ENCODE assay signal across 15 mouse cellular contexts in the genomic region with DNA sequence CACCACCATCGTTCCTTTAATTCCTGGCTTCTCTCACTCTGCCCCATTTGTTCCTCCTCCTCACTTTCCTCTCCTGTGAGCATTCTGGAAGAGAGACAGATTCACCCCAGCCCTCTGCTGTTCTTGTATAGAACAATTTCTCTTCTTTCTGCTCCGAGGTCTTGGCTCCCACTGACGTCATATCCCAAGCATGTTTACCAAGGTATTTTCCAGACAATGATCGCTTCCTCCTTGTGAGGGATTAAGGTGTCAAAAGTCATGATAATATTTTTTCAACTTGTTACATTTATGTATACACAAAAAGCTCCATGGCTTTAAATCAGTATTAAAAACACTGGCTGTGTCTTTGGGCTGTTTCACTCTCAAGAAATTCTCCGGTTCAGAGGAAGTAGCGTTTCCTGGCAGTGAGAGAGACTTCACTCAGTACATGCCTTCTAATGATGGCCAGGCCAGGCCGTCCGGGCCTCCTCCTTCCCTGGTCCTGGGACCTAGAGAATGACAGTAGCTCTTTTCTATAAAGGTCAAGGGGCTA.
DNase-seq lines count a peak whose midpoint lies in the region; ATAC-seq and TF ChIP-seq lines count a peak whose summit lies in the region.
"Had no signal": no experiment of that assay in that cellular context is flagged by ENCODE, and none has a peak within 500 bp of the region (broad histone marks: within the 10 kb centered on the region; RNA-seq: fewer than 3 reads in every experiment).

No protein-coding gene starts in this region.

- no peak overlapping the region; the same call in 1 of the 2 replicates for H3K4me2 ChIP-seq in heart, embryonic 13.5 days
- H3K4me2 ChIP-seq in lung, embryonic 14.5 days: no peak overlapping the region
- no peak overlapping the region for H3K4me2 ChIP-seq in stomach, postnatal 0 days (replicated peaks; ENCODE audit: low read depth)
- H3K4me2 ChIP-seq: embryonic facial prominence, embryonic 15.5 days; neural tube, embryonic 15.5 days had no signal

- peak overlapping the region; percentile 5; the same call in 1 of the 2 replicates for H3K27ac ChIP-seq in heart, embryonic 13.5 days (replicated peaks)
- no peak overlapping the region for H3K27ac ChIP-seq in heart, embryonic 10.5 days
- H3K27ac ChIP-seq in lung, embryonic 14.5 days (ENCODE audit: low read depth): 0 out of 2 replicates have a peak overlapping the region, but pooled peaks have one; percentile 6
- H3K27ac ChIP-seq in stomach, postnatal 0 days (replicated peaks): no peak overlapping the region
- H3K27ac ChIP-seq: embryonic facial prominence, embryonic 15.5 days; hindbrain, postnatal 0 days; left cerebral cortex, adult 2 months; neural tube, embryonic 15.5 days had no signal

- no peak for TF ChIP-seq CTCF in lung, embryonic 14.5 days (IDR thresholded peaks at IDR 0.05; ENCODE audit: low read depth)
- TF ChIP-seq CTCF in stomach, postnatal 0 days (IDR thresholded peaks at IDR 0.05; ENCODE audit: low read depth): peak; percentile 22

- DNase-seq in heart, embryonic 10.5 days (ENCODE audit: low spot score): no peak
- DNase-seq in lung, embryonic 14.5 days: peak; percentile 49
- no peak for DNase-seq in lung, adult 18-20 months
- peak; percentile 64 for DNase-seq in kidney, adult 9 months
- DNase-seq in stomach, postnatal 0 days (ENCODE audit: low spot score): no peak
- DNase-seq in cerebellum, adult 18-20 months: no peak
- DNase-seq: cerebellum, postnatal 10 days; liver; right cerebral cortex, postnatal 25 days; thymus, postnatal 4 days had no signal

- H3K4me1 ChIP-seq in heart, embryonic 13.5 days: peaks cover 28% of the 10 kb centered on the region
- H3K4me1 ChIP-seq in heart, embryonic 10.5 days: no peaks in the 10 kb centered on the region
- H3K4me1 ChIP-seq in lung, embryonic 14.5 days (ENCODE audit: insufficient read depth): peaks cover 8% of the 10 kb centered on the region; the same call in 1 of the 2 replicates
- no peaks in the 10 kb centered on the region; the same call in none of the 2 replicates for H3K4me1 ChIP-seq in stomach, postnatal 0 days (replicated peaks; ENCODE audit: control insufficient read depth, insufficient read depth)
- H3K4me1 ChIP-seq: neural tube, embryonic 15.5 days had no signal

- H3K36me3 ChIP-seq in heart, embryonic 13.5 days: no peaks in the 10 kb centered on the region
- H3K36me3 ChIP-seq in heart, embryonic 10.5 days: no peaks in the 10 kb centered on the region
- no peaks in the 10 kb centered on the region for H3K36me3 ChIP-seq in lung, embryonic 14.5 days (ENCODE audit: insufficient read depth)
- H3K36me3 ChIP-seq in stomach, postnatal 0 days (ENCODE audit: control insufficient read depth, insufficient read depth, low read length): no peaks in the 10 kb centered on the region
- H3K36me3 ChIP-seq: embryonic facial prominence, embryonic 15.5 days; neural tube, embryonic 15.5 days had no signal

- H3K27me3 ChIP-seq in heart, embryonic 13.5 days (replicated peaks): no peaks in the 10 kb centered on the region
- H3K27me3 ChIP-seq in heart, embryonic 10.5 days (ENCODE audit: insufficient read depth, poor library complexity, severe bottlenecking): no peaks in the 10 kb centered on the region
- H3K27me3 ChIP-seq in lung, embryonic 14.5 days (ENCODE audit: insufficient read depth, low read length): no peaks in the 10 kb centered on the region
- no peaks in the 10 kb centered on the region for H3K27me3 ChIP-seq in stomach, postnatal 0 days (ENCODE audit: control insufficient read depth, insufficient read depth, low read length)
- H3K27me3 ChIP-seq: embryonic facial prominence, embryonic 15.5 days; neural tube, embryonic 15.5 days had no signal

- 52% methylated on average over 8 of the region's 8 CpGs for WGBS in heart, embryonic 13.5 days
- 59% methylated on average over 8 of the region's 8 CpGs for WGBS in heart, embryonic 10.5 days
- WGBS in lung, embryonic 14.5 days: 36% methylated on average over 8 of the region's 8 CpGs
- WGBS in stomach, postnatal 0 days: 13% methylated on average over 8 of the region's 8 CpGs

- H3K9ac ChIP-seq in heart, embryonic 13.5 days: no peak overlapping the region
- H3K9ac ChIP-seq in lung, embryonic 14.5 days: no peak overlapping the region
- H3K9ac ChIP-seq in stomach, postnatal 0 days (ENCODE audit: low read length): no peak overlapping the region
- H3K9ac ChIP-seq: embryonic facial prominence, embryonic 15.5 days; neural tube, embryonic 15.5 days had no signal

- TF ChIP-seq EP300 in stomach, postnatal 0 days (optimal IDR thresholded peaks at IDR 0.05): peak; percentile 61

- no peaks in the 10 kb centered on the region for H3K9me3 ChIP-seq in heart, embryonic 13.5 days
- H3K9me3 ChIP-seq in heart, embryonic 10.5 days: no peaks in the 10 kb centered on the region
- H3K9me3 ChIP-seq in lung, embryonic 14.5 days (ENCODE audit: low read depth, low read length): no peaks in the 10 kb centered on the region
- H3K9me3 ChIP-seq in stomach, postnatal 0 days (ENCODE audit: control insufficient read depth, low read length): no peaks in the 10 kb centered on the region
- H3K9me3 ChIP-seq: embryonic facial prominence, embryonic 15.5 days; neural tube, embryonic 15.5 days had no signal

- ATAC-seq in heart, embryonic 13.5 days (ENCODE audit: extremely low read depth, insufficient number of reproducible peaks, low FRiP score, low TSS enrichment): no peak
- no peak for ATAC-seq in lung, embryonic 14.5 days (ENCODE audit: insufficient read depth)
- peak; percentile 64; the same call in 1 of the 2 replicates for ATAC-seq in stomach, postnatal 0 days (ENCODE audit: low FRiP score, low TSS enrichment)
- ATAC-seq: hindbrain, postnatal 0 days had no signal

- H3K4me3 ChIP-seq in heart, embryonic 13.5 days: no peak overlapping the region
- no peak overlapping the region for H3K4me3 ChIP-seq in heart, embryonic 10.5 days
- H3K4me3 ChIP-seq in lung, embryonic 14.5 days (ENCODE audit: low read depth, low read length): no peak overlapping the region
- H3K4me3 ChIP-seq in stomach, postnatal 0 days (ENCODE audit: low read depth, low read length): no peak overlapping the region
- H3K4me3 ChIP-seq: embryonic facial prominence, embryonic 15.5 days; left cerebral cortex, adult 2 months; neural tube, embryonic 15.5 days had no signal

Comparison
In these comparisons a context has a peak if more than half of its experiments do, and no peak if none do; other contexts are left out.
1. H3K27ac ChIP-seq: peak in heart, embryonic 13.5 days (single experiment) and lung, embryonic 14.5 days (single experiment); none in heart, embryonic 10.5 days (single experiment) and stomach, postnatal 0 days (single experiment).
2. DNase-seq: peak in lung, embryonic 14.5 days (single experiment) and kidney, adult 9 months (single experiment); none in heart, embryonic 10.5 days (single experiment), lung, adult 18-20 months (0 of 2), stomach, postnatal 0 days (single experiment) and cerebellum, adult 18-20 months (0 of 2).